Mouse (Mus musculus) small intestine, adult 2 months (tissue): Measurements from ENCODE around the gene Eef1a2.

Source experiments
- CTCF ChIP-seq: fragments of 200-500 bp; IDR thresholded peaks from 2 replicates; pipeline ENCODE4 v1.5.1; 2012; ENCODE audit warnings: low read depth, mild to moderate bottlenecking, control low read depth, inconsistent platforms, low read length, moderate library complexity, mixed read lengths; ENCODE audit not compliant: insufficient replicate concordance, insufficient read length; ENCODE audit errors: extremely low read depth
- POLR2A ChIP-seq: fragments of 200-500 bp; IDR thresholded peaks from 2 replicates; pipeline ENCODE4 v1.6.1; 2012; ENCODE audit warnings: low read depth, mild to moderate bottlenecking, control low read depth, inconsistent platforms, low read length, moderate library complexity

GRCm38 (mm10) chr2:181125726-181126455, 30.9 kb downstream of the Eef1a2 start:
- no peak for TF ChIP-seq POLR2A
- TF ChIP-seq CTCF = no peak
